Mouse (Mus musculus): ENCODE measurements around the gene Efna5. TPM values are rescaled to one million over a fixed set of nuclear protein-coding genes. Genes with fewer than 3 reads are reported as not detected.
A peak's percentile ranks its signal among the peaks of the same experiment; 100 is the strongest.

Efna5 gene
- total RNA-seq, 2 experiments from 2014 or later = 6.7 to 8.5 TPM

DNA sequence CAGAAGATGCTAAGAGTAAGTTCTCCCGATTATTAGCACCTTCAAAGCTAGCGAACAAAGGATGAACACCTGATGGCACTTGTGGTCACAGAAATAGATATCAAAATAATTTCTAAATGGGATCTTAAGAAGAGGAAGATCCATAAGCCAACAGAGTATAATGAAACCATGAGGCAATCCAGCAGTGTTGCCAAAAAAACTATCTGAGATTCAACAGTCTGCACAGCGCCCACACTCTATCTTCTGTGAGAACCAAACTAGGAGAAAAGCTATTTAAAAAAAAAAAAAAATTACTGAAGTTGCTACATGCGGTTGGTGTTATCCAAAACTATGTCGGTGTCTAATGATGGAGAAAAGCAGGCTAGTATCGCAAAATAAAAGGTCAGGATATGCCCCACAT lies 31.4 kb downstream of the Efna5 start:
- TF ChIP-seq CTCF (conservative IDR thresholded peaks at IDR 0.05) = no peak
- no peak overlapping the region for H3K27ac ChIP-seq
- H3K4me3 ChIP-seq = no peak overlapping the region
- peak; percentile 9 to 13 for DNase-seq (ENCODE audit: low spot score in 2 of 2)

DNA sequence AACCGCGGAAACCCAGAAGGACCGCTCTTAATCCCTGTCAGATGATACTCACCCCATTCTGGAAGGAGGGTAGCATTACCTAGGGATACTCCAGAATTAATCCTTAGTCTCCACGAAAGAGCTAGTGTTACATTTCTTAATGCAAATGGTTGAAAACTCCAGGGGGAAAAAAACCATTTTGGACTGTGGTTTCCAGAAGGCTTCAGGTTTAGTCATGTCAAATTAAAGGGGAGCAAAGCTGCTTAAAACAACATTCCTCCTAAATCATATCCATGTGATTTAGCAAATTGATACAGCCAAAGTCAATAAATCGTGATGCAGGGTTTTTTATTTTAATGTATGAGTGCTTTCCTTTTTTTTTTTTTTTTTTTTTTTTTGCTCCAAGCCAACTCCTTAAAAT lies 35.5 kb downstream of the Efna5 start:
- Histone ChIP-seq H3K4me3 (no peak overlapping the region), H3K27ac (no peak overlapping the region)
- DNase-seq (ENCODE audit: low spot score in 2 of 2) = no peak
- TF ChIP-seq CTCF (conservative IDR thresholded peaks at IDR 0.05) = no peak

DNA sequence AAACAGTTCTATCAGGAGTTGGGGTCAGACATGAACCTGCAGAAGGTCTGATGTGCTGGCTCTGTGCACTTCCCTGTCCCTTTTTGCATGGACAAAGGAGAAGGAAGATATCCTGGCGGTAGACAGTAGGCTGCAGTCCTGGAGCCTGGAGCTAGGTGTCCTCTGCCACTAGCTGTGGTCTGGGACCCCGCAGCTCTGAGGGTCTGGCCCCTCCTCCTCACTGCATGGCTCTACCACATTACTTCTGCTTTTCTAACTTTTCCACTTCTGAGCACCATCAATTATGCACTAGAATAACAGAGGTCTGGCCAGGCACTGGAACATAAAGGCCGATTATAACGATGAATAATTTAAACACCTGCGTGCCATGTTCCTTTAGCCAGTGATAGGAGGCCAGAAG lies 36.8 kb downstream of the Efna5 start:
- no peak for DNase-seq (ENCODE audit: low spot score in 2 of 2)
- TF ChIP-seq CTCF (conservative IDR thresholded peaks at IDR 0.05) = no peak
- Histone ChIP-seq H3K4me3 (no peak overlapping the region), H3K27ac (no peak overlapping the region)

DNA sequence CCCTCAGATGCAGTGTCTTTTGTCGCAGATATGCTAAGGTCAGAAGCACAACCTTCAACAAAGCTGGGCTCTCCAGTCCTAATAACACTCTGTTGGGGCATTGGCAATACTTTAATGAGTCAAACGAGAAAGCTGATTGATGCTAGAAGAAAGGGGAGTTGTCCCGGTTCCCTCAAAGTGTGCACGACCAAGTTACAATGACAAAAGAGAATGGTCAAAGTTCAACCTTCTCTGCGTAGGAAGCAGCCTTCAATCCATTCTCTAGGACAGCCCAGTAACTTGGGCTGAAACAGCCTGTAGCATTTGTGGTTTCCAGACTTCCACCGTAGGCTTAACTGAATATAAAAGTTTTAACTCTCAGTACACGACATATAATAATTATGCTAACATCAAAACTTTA lies 43.8 kb downstream of the Efna5 start:
- no peak for DNase-seq (ENCODE audit: low spot score in 2 of 2)
- Histone ChIP-seq H3K4me3 (no peak overlapping the region), H3K27ac (no peak overlapping the region)
- no peak for TF ChIP-seq CTCF (conservative IDR thresholded peaks at IDR 0.05)

DNA sequence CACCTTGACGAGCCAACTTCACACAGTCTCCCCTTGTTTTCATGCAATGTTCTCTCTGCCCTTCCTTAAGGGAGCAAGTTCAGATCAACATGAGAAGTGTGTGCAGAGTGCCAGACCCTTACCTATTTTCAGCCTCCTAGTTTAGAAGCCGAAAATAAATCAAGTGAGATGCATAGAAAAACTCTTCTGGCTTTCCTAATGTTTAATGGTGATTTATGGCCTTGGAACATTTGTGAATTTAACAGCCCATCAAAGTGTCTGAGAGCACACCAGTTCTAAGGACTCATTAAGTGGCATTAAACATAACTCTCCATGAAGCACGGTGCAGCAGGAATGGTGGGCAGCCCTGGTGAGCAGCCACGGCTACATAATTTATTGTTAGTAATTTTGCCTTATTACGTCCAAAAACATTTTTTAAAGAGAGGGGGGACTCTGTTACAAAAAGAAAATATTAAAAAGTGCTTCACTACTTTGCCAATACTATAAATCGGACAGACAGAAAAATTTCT lies 44.5 kb downstream of the Efna5 start:
- no peak for TF ChIP-seq CTCF (conservative IDR thresholded peaks at IDR 0.05)
- Histone ChIP-seq H3K27ac (no peak overlapping the region), H3K4me3 (no peak overlapping the region)
- no peak for DNase-seq (ENCODE audit: low spot score in 2 of 2)

DNA sequence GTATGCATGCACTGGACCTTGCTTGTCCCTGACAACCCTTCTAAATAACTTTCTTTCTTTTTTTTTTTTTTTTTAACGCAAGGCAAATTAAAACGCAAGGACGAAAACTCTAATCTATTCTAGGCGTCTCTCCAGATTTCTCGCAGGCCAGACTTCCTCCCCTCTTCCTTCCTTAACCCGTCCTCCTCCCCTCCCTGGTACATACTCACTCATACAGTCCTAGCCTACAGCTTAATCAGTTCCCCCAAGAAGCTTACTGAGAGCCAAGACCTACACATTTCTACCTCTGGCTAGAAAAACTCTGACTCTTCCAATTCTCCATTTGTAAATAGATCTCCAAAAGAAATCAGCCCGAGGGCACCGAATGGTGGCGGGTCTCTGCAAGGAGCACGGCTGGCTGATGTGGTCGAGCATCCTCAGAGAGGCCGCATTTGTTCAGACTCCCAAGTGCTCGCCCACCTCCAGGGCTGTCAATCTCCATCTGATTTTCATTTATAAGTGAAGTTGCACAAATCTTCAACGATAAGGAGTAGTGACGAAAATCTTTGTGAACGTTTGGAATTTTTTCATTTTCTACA lies 48.5 kb downstream of the Efna5 start:
- no peak for DNase-seq (ENCODE audit: low spot score in 2 of 2)
- H3K4me3 ChIP-seq = no peak overlapping the region
- no peak overlapping the region for H3K27ac ChIP-seq
- no peak for TF ChIP-seq CTCF (conservative IDR thresholded peaks at IDR 0.05)

DNA sequence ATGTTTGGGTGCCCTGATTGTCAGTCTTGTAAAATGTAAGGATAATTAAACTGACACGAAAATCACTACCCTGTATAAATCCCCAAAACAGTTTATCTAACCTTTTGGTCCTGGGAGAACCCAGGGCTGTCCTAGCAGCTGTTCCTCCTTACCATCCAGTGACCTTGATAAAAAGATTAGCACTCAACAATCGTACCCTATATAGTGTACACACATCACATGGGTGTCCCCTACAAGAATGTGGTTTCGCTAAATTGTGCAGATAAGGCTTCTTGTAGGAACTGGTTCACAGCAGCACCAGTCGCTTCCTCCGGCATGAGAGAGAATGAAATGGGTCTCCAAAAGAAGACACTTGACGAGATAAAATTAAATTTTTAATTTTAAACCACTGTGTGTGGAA lies 53.6 kb downstream of the Efna5 start:
- no peak for DNase-seq (ENCODE audit: low spot score in 2 of 2)
- H3K27ac ChIP-seq = no peak overlapping the region
- no peak overlapping the region for H3K4me3 ChIP-seq
- no peak for TF ChIP-seq CTCF (conservative IDR thresholded peaks at IDR 0.05)

DNA sequence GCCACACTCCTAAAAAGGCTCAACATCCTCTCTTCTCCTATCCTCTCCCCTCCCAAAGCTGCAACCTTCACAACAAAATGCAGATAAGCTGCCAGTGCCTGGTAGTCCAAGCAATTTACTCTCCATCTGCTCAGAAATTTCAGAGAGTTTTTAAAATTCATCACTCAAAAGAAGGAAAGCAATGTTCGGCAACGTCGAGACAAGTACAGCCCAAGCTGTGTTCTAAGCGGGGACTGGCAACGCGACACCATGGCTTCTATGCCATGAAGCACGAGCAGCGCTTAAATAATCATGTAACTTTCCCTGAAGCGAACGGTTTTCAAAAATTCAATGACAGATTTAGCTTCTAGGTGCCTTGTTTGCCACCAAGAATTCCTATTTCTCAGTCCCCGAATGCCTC lies 59.9 kb downstream of the Efna5 start:
- no peak overlapping the region for H3K4me3 ChIP-seq
- no peak for DNase-seq (ENCODE audit: low spot score in 2 of 2)
- no peak for TF ChIP-seq CTCF (conservative IDR thresholded peaks at IDR 0.05)
- H3K27ac ChIP-seq = peak overlapping the region; percentile 59

DNA sequence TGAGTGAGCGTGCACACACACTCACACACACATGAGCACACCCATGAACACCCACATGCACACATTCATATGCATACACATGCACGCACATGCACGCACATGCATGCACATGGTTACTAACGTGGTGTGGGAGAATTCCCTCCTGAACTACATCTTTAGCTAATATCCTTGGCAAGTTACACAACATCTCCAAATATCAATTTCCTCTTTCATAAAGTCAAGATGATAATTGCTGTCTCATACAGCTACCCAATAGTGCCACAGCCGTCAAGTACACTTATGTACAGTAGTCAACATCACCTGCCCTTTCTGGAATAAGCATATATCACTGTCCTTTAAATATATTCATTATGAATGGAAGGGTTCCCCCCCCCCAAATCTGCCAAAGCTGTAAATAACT lies 61.2 kb downstream of the Efna5 start:
- Histone ChIP-seq H3K27ac (no peak overlapping the region), H3K4me3 (no peak overlapping the region)
- TF ChIP-seq CTCF (conservative IDR thresholded peaks at IDR 0.05) = no peak
- DNase-seq (ENCODE audit: low spot score in 2 of 2) = no peak

DNA sequence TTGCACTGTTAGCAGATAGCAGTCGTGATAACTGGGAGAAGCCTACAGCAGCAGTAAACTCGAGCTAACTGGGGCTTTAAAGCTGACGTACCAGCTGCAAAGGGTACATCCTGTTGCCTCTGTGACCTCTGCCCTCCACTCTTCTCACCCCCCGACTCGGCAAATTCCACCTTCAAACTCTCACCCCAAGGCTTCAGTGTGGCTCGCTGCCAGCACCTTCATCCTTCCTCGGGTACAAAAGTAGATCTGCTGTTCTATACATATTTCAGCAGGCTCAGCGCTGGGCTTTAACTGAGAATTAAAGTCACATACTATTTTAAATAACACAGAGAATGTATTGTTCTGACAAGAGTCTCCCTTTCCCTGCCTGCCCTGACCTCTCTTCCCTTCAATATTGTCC lies 62.3 kb downstream of the Efna5 start:
- no peak for TF ChIP-seq CTCF (conservative IDR thresholded peaks at IDR 0.05)
- no peak overlapping the region for H3K27ac ChIP-seq
- H3K4me3 ChIP-seq = no peak overlapping the region
- no peak for DNase-seq (ENCODE audit: low spot score in 2 of 2)

DNA sequence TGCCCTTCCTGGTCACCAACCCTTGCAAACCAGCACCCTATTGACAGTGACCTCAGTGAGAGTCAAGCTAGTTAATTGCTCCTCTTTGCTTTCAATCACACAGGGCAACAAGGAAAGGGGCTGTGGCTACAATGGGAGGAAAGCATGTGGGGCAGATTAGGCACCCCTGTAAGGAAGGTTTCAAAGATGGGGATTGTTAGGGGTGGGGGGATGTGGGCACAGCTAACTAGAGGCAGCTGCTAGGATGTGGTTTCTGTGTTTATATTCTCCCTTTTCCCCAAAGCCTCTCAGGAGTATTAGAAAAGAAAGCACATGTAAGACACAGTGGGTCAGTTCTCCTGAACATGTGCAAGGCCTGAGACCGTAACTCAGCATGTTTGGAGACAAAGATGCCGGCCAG lies 62.8 kb downstream of the Efna5 start:
- no peak for TF ChIP-seq CTCF (conservative IDR thresholded peaks at IDR 0.05)
- no peak overlapping the region for H3K4me3 ChIP-seq
- H3K27ac ChIP-seq = no peak overlapping the region
- DNase-seq (ENCODE audit: low spot score in 2 of 2) = no peak

DNA sequence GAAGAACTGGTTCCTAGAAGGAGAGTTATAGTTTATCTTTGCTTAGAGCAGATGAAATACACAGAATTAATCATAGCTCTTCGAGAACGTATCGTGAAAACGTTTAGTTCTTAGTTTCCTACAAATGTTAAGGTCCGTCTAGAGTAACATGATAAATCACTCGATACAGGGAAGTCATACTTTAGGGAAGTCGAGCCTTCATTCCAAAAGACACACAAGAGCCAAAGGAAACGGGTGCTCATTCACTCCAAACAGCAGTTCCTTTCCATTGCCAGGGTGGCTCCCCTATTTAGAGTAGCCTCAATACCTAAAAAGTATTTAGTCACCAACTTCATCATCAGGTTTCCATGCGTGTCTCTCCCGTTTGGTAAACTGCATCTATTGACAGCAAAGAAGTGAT lies 64.2 kb downstream of the Efna5 start:
- Histone ChIP-seq H3K27ac (no peak overlapping the region), H3K4me3 (no peak overlapping the region)
- no peak for TF ChIP-seq CTCF (conservative IDR thresholded peaks at IDR 0.05)
- DNase-seq (ENCODE audit: low spot score in 2 of 2) = no peak

DNA sequence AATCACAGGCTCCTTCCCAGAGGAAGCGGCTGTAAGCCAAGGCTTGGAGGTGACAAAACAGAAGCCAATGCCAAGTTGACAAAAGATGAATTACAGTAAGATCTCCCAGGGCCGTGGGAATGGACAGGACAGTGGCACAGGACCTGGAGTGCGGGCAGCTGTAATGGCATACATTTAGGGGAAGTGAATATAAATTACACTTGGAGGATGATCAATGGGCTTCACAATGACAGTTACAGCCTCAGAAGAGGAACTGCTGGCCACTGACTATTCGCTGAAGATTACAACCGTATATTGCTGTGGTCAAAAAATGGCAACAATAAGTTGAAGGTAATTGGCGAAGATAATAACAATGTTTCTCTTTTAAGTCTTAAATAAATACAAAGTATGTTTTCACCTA lies 67.7 kb downstream of the Efna5 start:
- no peak for DNase-seq (ENCODE audit: low spot score in 2 of 2)
- no peak for TF ChIP-seq CTCF (conservative IDR thresholded peaks at IDR 0.05)
- Histone ChIP-seq H3K27ac (no peak overlapping the region), H3K4me3 (no peak overlapping the region)

DNA sequence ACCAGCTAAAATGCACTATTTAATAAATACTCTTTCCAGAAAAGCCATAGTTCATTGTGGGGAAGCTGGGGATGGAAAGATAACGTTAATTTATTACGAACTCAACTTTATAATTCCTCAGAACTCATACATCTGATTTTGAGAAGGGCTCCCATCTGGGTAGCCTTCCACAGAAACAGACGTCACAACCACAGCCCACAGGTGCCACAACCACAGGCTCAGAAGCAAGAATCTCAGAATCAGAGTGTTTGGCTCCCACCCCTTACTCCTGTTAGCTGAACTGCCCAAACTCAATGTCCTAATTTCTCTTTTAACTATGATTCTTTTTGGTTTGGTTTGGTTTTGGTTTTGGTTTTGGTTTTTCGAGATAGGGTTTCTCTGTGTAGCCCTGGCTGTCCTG lies 73.2 kb downstream of the Efna5 start:
- no peak for TF ChIP-seq CTCF (conservative IDR thresholded peaks at IDR 0.05)
- DNase-seq (ENCODE audit: low spot score in 2 of 2) = no peak
- no peak overlapping the region for H3K4me3 ChIP-seq
- H3K27ac ChIP-seq = no peak overlapping the region

DNA sequence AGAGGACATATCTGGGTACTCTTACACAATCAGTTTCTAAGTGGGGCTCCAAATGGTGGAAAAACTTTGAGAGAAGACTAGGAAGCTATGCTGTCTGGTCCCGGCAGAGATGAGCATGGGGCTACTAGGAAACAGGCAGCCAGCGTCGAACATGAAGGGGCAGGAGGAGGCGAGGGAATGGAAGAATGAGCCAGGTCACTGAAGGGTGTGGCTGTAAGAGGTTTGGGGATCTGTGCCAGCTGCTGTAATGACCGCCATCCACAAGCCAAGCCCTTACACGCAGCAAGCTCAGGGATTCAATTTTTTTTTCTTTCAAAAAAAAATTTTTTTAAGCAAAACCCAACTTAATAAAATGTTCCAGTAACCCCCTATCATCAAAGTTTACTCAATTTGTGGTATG lies 74.5 kb downstream of the Efna5 start:
- Histone ChIP-seq H3K4me3 (no peak overlapping the region), H3K27ac (no peak overlapping the region)
- no peak for TF ChIP-seq CTCF (conservative IDR thresholded peaks at IDR 0.05)
- DNase-seq (ENCODE audit: low spot score in 2 of 2) = no peak
